Mouse (Mus musculus) retina, adult 2 months (tissue): Measurements from ENCODE around the gene Gpr153.
"Not testable (repeated sequence)": the region's sequence is repeated elsewhere in the genome, so short reads cannot be mapped to it uniquely, and the experiment has no call there.

Experiments used
- DNase-seq: peaks from one replicate; pipeline ENCODE4 v3.0.0-alpha.2; 2012; ENCODE audit warnings: low read depth, low spot score

Gpr153 gene

DNA sequence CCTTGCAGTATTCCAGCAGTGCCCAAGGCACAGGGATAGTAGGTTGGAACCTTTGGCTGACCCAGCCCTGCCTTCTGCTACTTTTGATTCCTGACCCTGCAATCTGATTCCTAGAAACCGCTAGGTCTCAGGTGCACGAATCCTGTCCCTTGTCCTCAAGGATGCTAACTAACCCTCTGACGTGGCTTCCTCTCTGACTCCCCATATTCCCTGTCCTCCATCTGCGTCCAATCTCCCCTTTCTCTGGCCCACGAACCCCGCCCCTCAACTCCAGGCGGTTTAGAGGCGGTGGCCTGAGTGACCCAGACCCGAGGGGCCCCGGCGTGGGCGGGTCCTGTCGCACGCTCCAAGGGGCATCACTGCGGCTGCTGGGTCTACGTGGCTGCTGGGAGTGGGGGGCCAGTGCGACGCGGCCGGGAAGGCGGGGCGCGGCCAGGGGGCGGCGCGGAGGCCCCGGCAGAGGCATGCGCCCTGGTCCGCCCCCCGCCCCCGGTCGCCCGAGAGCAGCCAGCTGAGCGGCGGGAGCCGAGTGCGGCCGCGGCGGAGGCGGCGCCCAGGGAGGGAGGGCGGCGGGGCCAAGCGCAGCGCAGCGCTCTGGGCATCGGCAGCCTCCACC, at the start of gene Gpr153:
Gpr153 (plus strand) TSS at position 612 of the 616 bp plus-strand sequence.
- DNase-seq = no peak

DNA sequence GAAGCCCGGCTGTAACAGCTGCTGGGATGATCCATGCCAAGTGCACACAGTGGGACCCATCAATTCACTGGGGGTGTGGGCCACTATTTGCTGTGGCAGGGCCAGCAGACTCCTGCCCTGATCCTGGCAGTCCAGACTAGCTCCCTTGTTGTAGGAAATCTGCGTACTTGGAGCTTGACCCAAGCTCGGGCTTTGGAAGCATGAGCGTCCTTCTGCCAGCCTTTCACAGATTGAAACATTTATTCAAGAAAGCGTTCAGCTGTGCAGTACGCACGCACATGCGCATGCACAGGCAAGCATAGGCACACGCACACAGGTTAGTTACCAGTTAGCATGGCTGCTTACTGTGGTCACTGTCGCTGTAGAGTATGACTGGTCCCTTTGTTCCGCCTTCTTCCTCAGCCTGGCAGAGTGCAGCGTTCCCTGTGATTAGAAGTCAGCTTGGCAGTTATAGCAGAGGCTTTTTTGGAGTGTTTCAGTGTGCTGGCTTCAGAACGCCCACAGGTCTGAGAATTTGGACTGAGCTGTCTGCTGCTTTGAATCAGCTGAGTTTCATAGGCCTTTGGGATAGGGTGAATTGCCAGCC, 47.0 kb upstream of the Gpr153 start:
- DNase-seq = no peak

DNA sequence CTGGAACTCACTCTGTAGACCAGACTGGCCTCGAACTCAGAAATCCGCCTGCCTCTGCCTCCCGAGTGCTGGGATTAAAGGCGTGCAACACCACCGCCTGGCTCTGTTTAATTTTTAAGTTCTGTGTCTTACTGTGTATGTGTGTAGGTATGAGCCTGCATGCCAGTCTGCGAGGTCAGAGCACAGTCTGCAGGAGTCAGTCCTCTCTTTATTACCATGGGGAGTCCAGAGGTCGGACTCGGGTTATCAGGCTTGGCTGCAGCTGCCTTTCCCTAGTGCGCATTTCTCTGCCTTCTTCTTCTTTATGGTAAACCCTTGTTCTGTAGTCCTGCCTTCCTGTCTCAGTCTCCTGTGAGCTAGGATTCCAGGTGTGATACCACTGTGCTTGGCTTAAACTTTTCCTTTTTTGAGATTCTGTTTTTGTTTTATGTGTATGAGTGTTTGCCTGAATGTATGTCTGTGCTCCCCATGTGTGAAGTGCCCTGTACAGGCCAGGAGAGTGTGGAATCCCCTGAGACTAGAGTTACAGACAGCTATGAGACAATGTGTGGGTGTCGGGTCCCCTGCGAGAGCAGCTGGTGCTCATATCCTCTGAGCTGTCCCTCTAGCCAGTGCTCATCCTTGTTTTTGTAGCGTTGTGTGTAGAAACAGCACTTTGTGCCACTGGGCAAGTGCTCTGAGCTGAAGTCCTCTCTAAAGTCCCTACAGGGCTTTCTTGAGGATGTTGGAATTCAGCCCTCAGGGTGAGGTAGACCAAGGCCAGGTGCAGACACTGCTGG, 46.1 kb upstream of the Gpr153 start:
- no peak for DNase-seq

DNA sequence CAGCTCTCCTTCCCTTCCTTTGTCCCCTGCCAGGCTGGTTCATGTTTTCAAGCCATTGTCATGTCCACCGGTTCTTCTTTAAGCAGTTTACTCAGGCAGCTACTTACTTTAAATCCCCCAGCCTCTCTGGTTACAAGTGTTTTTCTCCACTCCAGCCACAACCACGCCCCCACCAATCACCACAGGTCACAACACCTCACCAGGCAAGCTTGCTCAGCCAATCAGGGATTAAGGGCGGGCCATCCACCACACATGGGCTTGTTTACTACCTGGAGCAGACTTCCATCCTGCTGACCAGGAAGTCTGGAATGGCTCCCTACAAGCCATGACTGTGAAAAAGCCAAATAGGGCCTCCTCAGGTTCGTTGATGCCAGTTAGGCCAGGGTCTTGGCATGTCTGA, 43.7 kb upstream of the Gpr153 start:
- DNase-seq = not testable (repeated sequence)

DNA sequence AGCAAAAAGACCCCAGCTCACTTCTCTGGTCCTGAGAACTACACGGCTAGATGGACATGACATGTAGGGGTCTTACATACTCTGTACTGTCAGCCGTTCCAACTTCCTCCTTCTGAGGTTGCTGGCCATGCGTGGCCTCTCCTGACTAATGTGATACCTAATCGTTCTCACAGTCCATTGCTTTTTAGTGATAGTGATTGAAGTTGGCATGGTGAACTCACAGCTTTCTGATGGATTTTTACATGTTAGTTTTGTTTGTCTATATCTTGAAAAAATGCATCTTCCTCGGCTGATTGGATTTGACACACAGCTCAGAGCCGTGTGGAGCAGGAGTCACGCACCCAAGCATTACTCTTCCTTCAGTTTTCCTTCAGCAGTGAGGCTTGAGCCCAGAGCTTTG, 42.7 kb upstream of the Gpr153 start:
- no peak for DNase-seq

DNA sequence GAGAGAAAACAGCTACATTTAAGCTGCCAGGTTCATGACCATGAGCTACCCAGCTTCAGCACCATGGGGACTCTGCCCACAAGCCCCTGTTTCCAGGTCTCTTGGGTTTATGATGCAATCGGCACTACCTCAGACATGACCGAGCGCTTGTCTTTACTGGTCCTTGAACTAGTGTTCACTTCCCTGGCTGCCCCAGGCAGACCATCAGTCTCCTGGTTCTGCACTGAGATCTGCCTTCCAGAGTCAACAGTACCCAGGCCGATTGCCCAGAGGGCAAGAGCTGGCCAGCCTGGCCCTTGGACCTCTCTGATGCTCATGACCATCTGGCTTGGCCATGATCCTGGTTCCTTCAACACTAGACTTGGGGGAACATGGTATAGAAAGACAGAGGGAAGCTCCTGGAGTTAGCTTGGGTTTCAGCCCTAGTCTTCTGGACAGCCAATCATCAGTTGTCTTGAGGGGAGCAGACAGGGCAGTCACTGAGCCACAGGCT, 41.6 kb upstream of the Gpr153 start:
- DNase-seq = no peak

DNA sequence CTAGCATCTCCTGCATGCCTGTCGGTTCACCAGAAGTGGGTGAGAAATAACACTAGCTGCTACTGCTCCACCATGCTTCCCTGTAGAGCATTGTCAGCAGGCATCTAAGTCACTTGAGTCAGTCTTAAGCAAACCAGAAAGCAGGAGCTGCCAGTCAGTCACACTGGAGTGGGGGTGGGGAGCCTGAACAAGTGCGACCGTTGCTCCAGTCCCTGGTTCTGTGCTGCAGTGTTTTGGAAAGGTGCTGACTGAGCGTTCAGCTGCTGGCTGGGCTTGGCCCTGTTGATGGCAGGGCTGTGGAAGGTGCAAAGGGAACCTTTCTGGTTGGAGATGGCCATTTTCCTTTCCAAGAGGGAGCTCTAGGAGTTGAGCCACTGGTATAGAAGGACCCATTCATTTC, 34.1 kb upstream of the Gpr153 start:
- no peak for DNase-seq

DNA sequence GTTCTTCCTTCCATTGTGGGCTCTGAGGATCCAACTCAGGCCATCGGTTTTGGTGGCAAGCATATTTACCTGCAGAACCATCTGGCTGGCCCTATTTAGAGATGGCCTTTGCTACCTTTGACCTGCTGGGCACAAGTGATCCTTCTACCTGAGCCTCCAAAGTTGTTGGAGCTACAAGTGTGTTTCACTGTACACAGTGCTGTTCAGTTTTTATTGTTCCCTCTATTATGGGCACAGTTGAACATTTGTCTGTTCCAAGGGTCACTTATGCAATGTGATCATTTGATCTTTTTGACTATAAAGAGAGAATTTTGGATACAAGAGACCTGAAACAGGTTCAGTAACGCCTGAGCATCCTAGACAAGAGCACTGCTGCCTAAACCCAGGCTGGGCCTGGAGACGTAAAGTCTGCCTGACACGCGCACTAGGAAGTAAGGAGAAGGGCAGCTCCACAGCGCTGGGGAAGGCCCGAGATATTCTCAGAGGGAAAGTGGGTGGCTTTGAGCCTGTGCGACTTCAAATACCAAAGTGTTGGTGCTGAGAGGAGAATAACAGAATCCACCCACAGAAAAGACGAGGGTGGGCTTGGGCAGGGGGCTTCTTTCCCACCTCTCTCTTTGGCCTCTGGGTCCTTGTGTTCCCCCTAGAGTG, 30.7 kb upstream of the Gpr153 start:
- DNase-seq = no peak

DNA sequence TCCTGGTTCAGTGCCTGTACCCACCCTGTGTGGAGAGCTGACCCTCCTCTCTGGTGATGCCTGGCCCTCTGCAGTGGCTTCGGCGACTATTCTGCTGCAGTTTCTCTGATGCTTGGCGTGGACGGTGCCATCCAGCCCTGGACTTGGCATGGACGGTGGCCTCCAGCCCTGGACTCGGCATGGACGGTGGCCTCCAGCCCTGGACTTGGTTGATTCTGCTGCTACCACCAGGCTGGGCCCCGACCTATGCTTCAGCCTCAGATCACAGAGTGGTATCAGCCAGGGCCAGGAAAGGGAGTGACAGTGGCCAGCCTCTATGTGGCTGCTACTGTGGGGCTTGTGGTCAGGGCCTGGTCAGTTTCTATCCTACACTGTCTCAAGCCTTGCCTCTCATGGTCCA, 30.1 kb upstream of the Gpr153 start:
- DNase-seq = no peak

DNA sequence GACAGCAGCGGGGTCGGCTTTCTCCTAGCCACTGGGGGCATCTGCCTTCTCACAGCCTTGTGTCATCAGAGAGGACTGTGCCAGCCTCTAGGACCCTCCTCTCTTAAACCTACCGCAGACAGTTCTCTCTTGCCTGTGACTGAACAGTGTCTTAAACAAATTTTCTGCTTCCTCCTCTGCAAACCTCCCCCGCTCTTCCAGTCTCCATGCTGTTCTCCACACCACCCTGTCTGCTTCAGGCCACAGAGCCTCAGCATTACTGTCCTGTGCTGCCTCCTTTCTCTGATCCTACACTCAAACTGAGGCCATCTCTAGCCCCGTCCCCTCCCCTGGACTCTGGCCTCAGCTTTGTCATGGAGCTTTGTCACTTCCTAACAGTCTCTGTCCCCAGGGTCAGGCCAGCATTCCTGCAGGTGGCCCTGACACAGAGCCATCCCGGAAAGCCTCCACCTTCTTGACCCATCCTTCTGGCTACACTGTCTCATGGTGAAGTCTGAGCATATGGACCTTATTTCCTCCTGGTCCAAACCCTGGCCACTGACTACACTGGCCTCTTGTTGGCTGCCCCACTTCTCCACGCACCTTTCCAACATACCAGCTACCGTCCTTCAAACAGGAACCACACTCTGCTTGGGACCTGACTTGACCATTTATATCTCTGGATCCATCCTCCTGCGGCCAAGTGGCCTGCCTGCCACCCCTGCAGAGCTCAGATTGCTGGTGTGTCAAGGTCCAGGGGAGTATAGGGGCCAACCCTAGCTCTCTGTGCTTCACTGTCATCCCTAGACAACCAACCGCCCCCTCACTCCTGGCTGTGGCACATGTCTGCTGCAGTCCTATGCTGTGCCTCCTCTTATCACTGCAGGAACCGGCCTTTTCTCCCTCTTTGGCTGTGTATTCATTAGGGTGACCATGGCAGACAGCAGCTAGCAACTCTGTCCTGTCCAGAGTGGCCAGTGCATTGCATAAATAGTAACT, 29.2 kb upstream of the Gpr153 start:
- no peak for DNase-seq

DNA sequence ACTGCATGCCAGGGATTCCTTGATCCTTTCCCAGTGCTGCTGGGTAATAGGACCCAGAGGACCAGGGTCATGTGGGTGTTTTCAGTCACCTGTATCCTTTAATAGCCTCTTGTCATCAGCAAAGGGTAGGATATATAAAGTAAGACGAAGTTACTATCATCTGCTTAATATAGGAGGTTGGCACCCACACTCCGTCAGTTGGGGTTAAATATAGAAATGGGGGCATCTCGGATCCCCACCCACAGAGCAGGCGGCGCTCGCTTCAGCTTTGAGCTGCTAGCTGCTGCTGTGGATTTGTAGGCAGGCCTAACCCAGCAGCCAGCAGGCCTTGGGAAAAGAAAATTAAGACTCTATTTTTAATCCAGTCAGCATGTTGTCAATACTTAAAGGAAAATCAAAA, 28.0 kb upstream of the Gpr153 start:
- DNase-seq = peak; percentile 23

DNA sequence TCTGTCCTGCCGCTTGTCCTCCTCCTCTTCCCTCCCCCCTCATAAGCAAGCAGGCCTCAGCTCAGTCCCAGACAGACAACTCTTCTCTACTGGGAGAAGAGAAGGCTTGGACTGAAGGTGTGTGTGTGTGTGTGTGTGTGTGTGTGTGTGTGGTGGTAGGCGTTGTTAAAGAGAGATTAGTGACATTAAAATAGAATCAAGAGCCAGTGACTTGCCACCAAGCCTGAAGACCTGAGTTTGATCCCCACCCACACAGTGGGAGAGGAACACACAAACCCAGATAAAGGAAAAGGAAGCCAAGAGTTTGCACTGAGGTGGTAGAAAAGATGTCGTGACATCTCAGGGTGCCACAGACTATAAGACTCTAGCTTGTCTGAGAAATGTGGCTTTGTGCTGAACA, 26.8 kb upstream of the Gpr153 start:
- DNase-seq = no peak

DNA sequence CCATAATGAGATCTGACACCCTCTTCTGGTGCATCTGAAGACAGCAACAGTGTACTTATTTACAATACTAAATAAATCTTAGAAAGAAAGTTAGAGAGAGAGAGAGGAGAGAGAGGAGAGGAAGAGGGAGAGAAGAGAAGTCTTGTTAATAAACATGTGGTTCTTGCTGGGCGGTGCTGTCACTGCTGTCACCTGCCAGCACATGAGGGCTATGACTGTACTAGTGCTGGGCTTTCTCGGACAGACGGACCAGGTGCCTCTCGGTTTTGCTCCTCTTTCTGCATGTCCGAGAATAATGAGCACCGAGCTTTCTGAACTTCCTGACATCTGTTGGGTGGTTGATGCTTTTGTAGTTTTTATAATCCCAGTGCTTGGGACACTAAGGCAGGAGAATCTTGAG, 23.4 kb upstream of the Gpr153 start:
- no peak for DNase-seq

DNA sequence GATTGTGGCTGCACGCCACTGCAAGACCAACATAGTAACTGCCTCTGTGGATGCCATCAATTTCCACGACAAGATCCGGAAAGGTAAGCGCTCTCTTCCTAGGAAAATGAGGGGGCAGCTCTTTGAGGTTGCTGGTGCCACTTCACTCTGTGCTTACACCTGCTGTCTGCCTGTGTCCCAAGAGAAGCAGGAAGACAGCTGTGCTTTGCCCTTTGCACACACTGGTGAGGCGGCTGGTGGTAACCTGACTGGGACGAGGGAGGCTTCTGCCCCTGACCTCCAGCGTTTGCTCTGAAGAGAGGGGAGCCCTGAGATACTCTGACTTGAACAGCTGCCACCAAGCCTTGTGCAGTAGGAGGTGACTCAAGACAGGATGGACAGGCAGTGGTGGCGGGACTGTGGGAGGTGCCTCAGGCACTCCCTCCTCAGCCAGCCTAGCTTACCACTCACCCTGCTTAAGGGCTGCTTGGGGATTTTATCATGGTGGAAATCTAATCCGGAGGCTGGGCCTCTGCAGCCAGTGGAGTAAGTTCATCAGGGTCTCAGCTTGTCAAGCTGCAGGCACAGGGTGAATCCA, 20.8 kb upstream of the Gpr153 start:
- no peak for DNase-seq

DNA sequence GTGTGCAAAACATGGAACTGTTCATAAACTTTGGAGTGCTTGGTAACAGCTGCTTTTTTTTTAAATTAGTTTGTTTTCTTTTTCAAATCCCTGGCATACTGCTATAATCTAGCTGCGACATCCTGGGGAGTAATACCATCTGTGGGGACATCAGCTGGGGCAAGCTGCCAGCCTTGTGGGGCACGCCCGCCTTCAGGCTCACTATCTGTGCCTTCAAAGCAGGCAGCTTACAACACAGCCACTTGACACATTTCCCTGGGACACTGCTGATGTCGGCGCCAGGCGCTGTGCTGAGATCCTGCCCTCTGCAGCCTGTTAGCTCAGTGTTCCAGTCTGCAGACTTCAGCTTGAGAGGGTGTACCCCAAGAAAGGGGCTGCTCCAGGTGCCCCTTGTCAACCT, 17.0 kb upstream of the Gpr153 start:
- DNase-seq = no peak

DNA sequence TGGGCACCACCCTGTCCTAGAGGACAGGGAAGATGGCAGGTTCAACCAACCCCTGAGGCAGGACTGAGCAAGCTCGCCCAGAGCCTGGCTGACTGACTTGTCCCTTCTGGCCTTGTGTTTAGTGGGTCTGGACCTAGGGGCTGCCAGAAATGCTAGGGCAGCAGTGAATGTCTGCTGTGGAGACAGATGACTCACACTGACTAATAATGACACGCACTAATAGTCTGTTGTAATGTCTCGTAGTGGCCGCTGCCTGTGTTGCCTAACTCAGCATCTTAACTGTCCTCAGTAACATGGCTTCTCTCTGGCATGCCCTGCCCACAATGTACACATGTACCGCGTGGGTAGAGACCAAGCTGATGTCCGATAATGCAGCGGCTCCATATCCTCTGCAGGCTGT, 13.6 kb upstream of the Gpr153 start:
- DNase-seq = no peak

DNA sequence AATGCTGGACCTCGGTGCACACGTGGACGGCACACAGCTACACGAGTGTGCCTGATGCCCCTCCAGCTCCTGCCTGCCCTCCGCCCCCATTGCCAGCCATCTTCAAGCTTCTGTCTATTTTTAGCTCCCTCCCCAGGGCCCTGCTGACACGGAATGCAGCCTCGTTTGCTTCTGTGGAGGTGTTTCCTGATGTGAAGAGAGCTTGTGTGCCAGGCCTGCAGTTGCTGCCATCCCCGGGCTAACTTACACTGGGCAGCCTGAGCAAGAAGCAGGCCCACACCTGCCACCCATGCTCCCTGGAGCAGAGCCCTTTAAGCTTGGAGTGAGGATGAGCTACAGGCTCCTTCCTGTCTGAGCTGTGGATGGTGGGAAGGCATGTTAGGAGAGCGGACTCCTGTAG, 11.8 kb upstream of the Gpr153 start:
- no peak for DNase-seq

DNA sequence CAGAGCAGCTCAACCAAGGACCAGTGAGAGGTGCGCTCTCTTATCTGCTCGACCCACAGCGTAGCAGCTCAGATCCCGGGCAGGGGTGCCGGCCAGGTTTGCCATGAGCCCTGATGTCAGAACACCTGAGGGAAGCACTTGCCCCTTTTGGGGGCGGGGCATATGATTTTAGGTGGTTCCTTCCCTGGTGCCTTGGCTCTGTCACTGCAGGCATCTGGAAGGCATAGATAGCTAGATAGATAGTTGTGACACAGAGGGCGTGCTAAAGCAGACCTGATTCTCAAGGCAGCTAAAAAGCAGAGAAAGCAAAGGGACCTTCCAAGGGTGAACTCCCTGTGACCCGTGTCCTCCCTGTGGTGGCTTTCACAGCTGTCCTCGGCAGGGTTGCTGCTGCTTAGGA, 10.9 kb upstream of the Gpr153 start:
- no peak for DNase-seq

DNA sequence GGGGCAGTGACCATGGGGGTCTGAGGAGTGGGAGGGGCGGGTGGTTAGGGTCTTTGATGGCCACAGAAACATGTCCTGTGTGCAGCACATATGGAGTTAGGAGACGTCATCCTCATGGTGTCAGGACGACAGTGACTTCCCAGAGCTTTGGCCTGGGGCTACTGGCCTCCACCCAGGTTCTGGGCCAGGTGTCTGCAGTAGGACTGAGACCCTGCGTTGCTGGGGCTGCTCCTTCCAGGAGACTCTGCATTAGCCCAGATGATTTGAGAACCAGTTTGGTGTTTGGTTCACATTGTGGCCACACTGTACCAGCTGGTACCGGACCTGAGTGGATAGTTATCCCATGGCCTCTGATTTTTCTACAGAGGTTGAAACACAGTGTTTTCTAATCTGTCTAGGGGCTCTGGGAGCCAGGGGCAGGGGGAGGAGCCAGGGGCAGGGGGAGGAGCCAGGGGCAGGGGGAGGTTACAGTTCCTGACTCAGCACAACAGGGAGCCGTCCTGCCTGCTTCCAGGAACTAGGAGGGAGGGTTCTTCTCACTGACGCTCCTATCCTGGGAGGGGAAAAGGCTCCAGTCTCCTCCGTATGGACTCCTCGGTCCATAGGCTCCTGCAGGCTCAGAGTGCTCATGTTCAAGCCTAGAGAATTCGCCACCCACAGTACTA, 10.4 kb upstream of the Gpr153 start:
- DNase-seq = no peak

DNA sequence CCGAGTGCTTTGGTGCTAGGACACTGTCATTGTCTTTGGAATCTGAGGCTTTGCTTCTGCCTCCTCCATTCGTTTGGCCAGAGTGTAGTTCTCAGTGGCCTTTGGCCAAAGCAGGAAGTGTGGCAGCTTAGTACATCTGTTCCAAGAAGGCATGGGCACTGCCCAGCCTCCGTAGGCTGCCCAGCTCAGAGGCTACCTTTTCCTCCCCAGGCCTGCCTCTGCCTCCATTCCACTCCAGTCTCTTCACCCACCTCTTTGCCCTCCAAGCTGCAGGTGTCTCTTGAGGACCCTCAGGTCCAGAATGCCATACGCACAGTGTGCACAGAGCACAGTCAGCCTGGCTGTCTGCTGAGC, 9.9 kb upstream of the Gpr153 start:
- DNase-seq = no peak
